Mouse (Mus musculus): Measurements from ENCODE around the gene Hk1. TPM values are rescaled to one million over a fixed set of nuclear protein-coding genes. Genes with fewer than 3 reads are reported as not detected.

Gene Hk1
- total RNA-seq, 2 experiments from 2014 or later: 130 to 269 TPM

GRCm38 (mm10) chr10:62238688-62239087, 141.0 kb downstream of the Hk1 start:
- ATAC-seq (replicated peaks; ENCODE audit: low FRiP score, poor library complexity, severe bottlenecking): no peak

GRCm38 (mm10) chr10:62237205-62237604, 142.5 kb downstream of the Hk1 start:
- ATAC-seq (replicated peaks; ENCODE audit: low FRiP score, poor library complexity, severe bottlenecking): peak; percentile 51

DNA sequence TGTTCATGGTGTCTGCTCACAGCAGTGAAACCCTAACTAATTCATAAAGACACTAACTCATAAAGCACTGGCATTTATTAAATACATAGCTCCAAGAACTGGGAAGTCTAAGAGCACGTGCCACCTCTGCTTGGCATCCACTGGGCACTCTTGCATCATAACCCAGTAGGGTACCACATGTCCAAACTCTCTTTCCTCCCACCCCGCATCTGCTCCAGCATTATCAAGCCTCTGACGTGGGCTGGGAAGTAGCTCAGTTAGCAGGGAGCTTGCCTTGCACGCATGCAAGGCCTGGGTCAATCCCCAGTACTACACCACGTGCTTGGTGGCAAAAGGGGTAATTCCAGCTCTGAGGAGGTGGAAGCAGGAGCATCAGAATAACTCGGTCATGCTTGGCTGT, 143.5 kb downstream of the Hk1 start:
- ATAC-seq (replicated peaks; ENCODE audit: low FRiP score, poor library complexity, severe bottlenecking): no peak

- no peak for ATAC-seq (replicated peaks; ENCODE audit: low FRiP score, poor library complexity, severe bottlenecking)
Measured at GRCm38 (mm10) chr10:62231811-62232210, 147.9 kb downstream of the Hk1 start.

GRCm38 (mm10) chr10:62231395-62231732, 148.3 kb downstream of the Hk1 start:
- no peak for ATAC-seq (replicated peaks; ENCODE audit: low FRiP score, poor library complexity, severe bottlenecking)

DNA sequence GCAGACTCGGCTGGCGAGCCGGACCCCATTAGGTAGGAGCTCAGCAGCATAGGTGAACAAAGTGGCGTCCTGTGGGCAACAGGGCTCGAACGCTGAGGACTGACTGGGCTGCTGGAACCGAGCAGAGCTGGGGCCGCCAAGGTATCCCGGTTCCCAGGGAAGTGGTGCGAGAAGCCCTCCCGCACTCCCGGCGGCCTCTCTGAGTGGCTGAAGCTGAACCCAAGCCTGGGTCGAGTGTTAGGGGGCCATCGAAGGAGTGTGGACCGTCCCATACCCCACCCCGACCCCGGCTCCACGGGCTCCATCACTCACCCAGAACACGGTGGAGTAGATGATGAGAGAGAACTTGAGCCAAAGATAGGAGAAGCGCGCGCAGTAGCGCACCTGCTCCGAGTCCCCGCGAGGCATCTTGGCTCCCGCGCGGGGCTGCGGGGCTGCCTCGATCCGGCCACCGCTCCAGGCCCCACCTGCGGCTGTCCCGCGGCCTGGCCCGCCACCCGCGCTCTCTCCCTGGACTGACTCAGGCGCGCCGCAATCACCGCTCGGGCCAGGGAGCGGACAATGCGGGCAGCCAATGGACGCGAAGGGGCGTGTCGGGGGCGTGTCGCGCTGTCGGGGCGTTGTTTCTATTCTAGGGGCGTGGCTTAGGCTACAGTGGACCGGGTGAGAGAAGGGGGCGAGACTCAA, 148.9 kb downstream of the Hk1 start, which contains the start of gene Tspan15:
Gene Tspan15, minus strand, starts transcription at position 544 of the 687 bp plus-strand sequence.
- peak; percentile 92 for ATAC-seq (replicated peaks; ENCODE audit: low FRiP score, poor library complexity, severe bottlenecking)

- ATAC-seq (replicated peaks; ENCODE audit: low FRiP score, poor library complexity, severe bottlenecking): no peak
Measured at GRCm38 (mm10) chr10:62228126-62228525, 151.6 kb downstream of the Hk1 start.

DNA sequence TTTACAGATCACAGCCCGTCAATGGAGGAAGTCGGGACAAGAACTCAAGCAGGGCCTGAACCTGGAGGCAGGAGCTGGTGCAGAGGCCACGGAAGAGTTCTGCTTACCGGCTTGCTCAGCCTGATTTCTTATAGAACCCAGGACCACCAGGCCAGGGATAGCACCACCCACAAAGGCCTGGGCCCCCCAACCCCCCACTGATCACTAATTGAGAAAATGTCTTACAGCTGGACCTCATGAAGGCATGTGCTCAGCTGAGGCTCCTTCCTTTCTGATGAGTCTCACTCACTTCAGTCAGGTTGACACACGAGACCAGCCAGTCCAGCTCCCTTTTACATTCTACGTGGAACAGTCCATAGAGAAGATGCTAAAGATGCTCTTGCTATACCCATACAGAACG, 153.9 kb downstream of the Hk1 start:
- ATAC-seq (replicated peaks; ENCODE audit: low FRiP score, poor library complexity, severe bottlenecking): no peak

- no peak for ATAC-seq (replicated peaks; ENCODE audit: low FRiP score, poor library complexity, severe bottlenecking)
Measured at GRCm38 (mm10) chr10:62224231-62224630, 155.5 kb downstream of the Hk1 start.

GRCm38 (mm10) chr10:62222777-62223176, 156.9 kb downstream of the Hk1 start:
- ATAC-seq (replicated peaks; ENCODE audit: low FRiP score, poor library complexity, severe bottlenecking): no peak

GRCm38 (mm10) chr10:62221647-62222046, 158.1 kb downstream of the Hk1 start:
- ATAC-seq (replicated peaks; ENCODE audit: low FRiP score, poor library complexity, severe bottlenecking): 0 out of 2 replicates have a peak, but pooled peaks have one; percentile 25

- no peak for ATAC-seq (replicated peaks; ENCODE audit: low FRiP score, poor library complexity, severe bottlenecking)
Measured at GRCm38 (mm10) chr10:62220732-62221514, 158.8 kb downstream of the Hk1 start.

Other genes starting within 250 kb of the Hk1 start
- gene Neurog3, start 246.8 kb downstream of the Hk1 start, total RNA-seq (2015; ENCODE audit: low replicate concordance): not detected in 2 replicates
- not detected in 2 replicates for gene Neurog3, start 246.8 kb downstream of the Hk1 start, total RNA-seq (2017; ENCODE audit: low replicate concordance)
- not detected in 2 replicates for gene Fam241b, start 236.0 kb downstream of the Hk1 start, total RNA-seq (2015; ENCODE audit: low replicate concordance)
- not detected in 2 replicates for gene Fam241b, start 236.0 kb downstream of the Hk1 start, total RNA-seq (2017; ENCODE audit: low replicate concordance)
- 0.36 and 5.4 TPM in 2 replicates for gene Tspan15, start 148.7 kb downstream of the Hk1 start, total RNA-seq (2015; ENCODE audit: low replicate concordance)
- 0.77 and 9.4 TPM in 2 replicates for gene Tspan15, start 148.7 kb downstream of the Hk1 start, total RNA-seq (2017; ENCODE audit: low replicate concordance)
- gene Tacr2, start 127.5 kb downstream of the Hk1 start, total RNA-seq (2015; ENCODE audit: low replicate concordance): not detected in 2 replicates
- gene Tacr2, start 127.5 kb downstream of the Hk1 start, total RNA-seq (2017; ENCODE audit: low replicate concordance): not detected in 2 replicates
- gene Hkdc1, start 42.6 kb upstream of the Hk1 start, total RNA-seq (2015; ENCODE audit: low replicate concordance): not detected in 2 replicates
- not detected in 2 replicates for gene Hkdc1, start 42.6 kb upstream of the Hk1 start, total RNA-seq (2017; ENCODE audit: low replicate concordance)
- gene 4930507D05Rik, start 69.6 kb upstream of the Hk1 start, total RNA-seq (2015; ENCODE audit: low replicate concordance): not detected in 2 replicates
- gene 4930507D05Rik, start 69.6 kb upstream of the Hk1 start, total RNA-seq (2017; ENCODE audit: low replicate concordance): not detected in 2 replicates
- gene Supv3l1, start 69.8 kb upstream of the Hk1 start, total RNA-seq (2015; ENCODE audit: low replicate concordance): 16.2 and 37.7 TPM in 2 replicates
- gene Supv3l1, start 69.8 kb upstream of the Hk1 start, total RNA-seq (2017; ENCODE audit: low replicate concordance): 2.5 and 9.5 TPM in 2 replicates
- 33.5 and 37.3 TPM in 2 replicates for gene Vps26a, start 106.9 kb upstream of the Hk1 start, total RNA-seq (2015; ENCODE audit: low replicate concordance)
- gene Vps26a, start 106.9 kb upstream of the Hk1 start, total RNA-seq (2017; ENCODE audit: low replicate concordance): 29.4 and 48.0 TPM in 2 replicates
- 532 and 556 TPM in 2 replicates for gene Srgn, start 147.5 kb upstream of the Hk1 start, total RNA-seq (2015; ENCODE audit: low replicate concordance)
- 147 and 262 TPM in 2 replicates for gene Srgn, start 147.5 kb upstream of the Hk1 start, total RNA-seq (2017; ENCODE audit: low replicate concordance)
- gene Kif1bp, start 198.5 kb upstream of the Hk1 start, total RNA-seq (2015; ENCODE audit: low replicate concordance): 16.8 and 19.5 TPM in 2 replicates
- 14.0 and 16.4 TPM in 2 replicates for gene Kif1bp, start 198.5 kb upstream of the Hk1 start, total RNA-seq (2017; ENCODE audit: low replicate concordance)
- 16.3 and 19.5 TPM in 2 replicates for gene Ddx21, start 222.4 kb upstream of the Hk1 start, total RNA-seq (2015; ENCODE audit: low replicate concordance)
- gene Ddx21, start 222.4 kb upstream of the Hk1 start, total RNA-seq (2017; ENCODE audit: low replicate concordance): 21.0 and 33.6 TPM in 2 replicates